Mouse (Mus musculus) neutrophil, adult 59 days (primary cell): ENCODE measurements around the gene Fam69b. TPM values are rescaled to one million over a fixed set of nuclear protein-coding genes. Genes with fewer than 3 reads are reported as not detected.

Source experiments
- total RNA-seq, 2 experiments: library from RNA; stranded (reverse); gene quantifications; 1 replicate in 1 of 2; 2 replicates in 1 of 2; pipeline ENCODE4 v1.2.4; 2023

The Fam69b gene
- 1 to 10 TPM; 1.4 TPM for total RNA-seq

GRCm38 (mm10) chr2:26627921-26628739 lies at the start of gene Fam69b:
Gene Fam69b, plus strand, starts transcription at chr2:26628457.

GRCm38 (mm10) chr2:26579714-26580113 lies 48.5 kb upstream of the Fam69b start, which contains the start of gene Egfl7:
Gene Egfl7, plus strand, starts transcription at chr2:26580014.

GRCm38 (mm10) chr2:26586294-26587043 lies 41.8 kb upstream of the Fam69b start, which contains the start of gene Gm20532:
Gene Gm20532, plus strand, starts transcription at chr2:26586639.

GRCm38 (mm10) chr2:26603720-26604671 lies 24.3 kb upstream of the Fam69b start, which contains the start of gene Agpat2:
Gene Agpat2, minus strand, starts transcription at chr2:26604417.

GRCm38 (mm10) chr2:26671182-26671581 lies 42.9 kb downstream of the Fam69b start, which contains the start of gene Lcn4:
Gene Lcn4, minus strand, starts transcription at chr2:26671282.

Other genes starting within 250 kb of the Fam69b start
- gene Snapc4, start 247.8 kb upstream of the Fam69b start, total RNA-seq, result 10 to 100 TPM; 17.2 to 17.3 TPM
- gene Entr1, start 239.1 kb upstream of the Fam69b start, total RNA-seq, result 100 to 1,000 TPM in 1 of 2 experiments, 10 to 100 TPM in 1; 96.3 to 106 TPM
- 10 to 100 TPM; 53.7 to 55.0 TPM for gene Pmpca, start 239.1 kb upstream of the Fam69b start, total RNA-seq
- 10 to 100 TPM; 18.7 to 18.9 TPM for gene Inpp5e, start 219.3 kb upstream of the Fam69b start, total RNA-seq
- gene Sec16a, start 183.2 kb upstream of the Fam69b start, total RNA-seq, result 10 to 100 TPM; 50.4 to 53.5 TPM
- gene Notch1, start 111.8 kb upstream of the Fam69b start, total RNA-seq, result 100 to 1,000 TPM; 180 to 243 TPM
- 1 to 10 TPM; 5.3 to 5.7 TPM for gene Egfl7, start 48.4 kb upstream of the Fam69b start, total RNA-seq
- gene Gm20532, start 41.8 kb upstream of the Fam69b start, total RNA-seq, result not detected
- gene Agpat2, start 24.0 kb upstream of the Fam69b start, total RNA-seq, result 100 to 1,000 TPM; 106 to 112 TPM
- under 1 TPM in 1 of 2 experiments, not detected in 1; 0.64 TPM for gene Lcn4, start 42.8 kb downstream of the Fam69b start, total RNA-seq
- not detected for gene Abo, start 236.5 kb downstream of the Fam69b start, total RNA-seq